Mouse (Mus musculus) stomach, embryonic 14.5 days (tissue): Measurements from ENCODE around the gene Cmtm2a. TPM values are rescaled to one million over a fixed set of nuclear protein-coding genes. Genes with fewer than 3 reads are reported as not detected.

Experiments
- ATAC-seq: fragments of 200-750 bp; cut with Nextera tagmentation; 2 replicates; pipeline ENCODE4 v1.8.0; 2017; ENCODE audit warnings: low read depth, moderate TSS enrichment; ENCODE audit not compliant: insufficient number of reproducible peaks, insufficient read depth, low FRiP score
- H3K27ac ChIP-seq: fragments of 300-500 bp; sonication (generic); 2 replicates; pipeline ENCODE4 v1.5.1; 2014; ENCODE audit warnings: mild to moderate bottlenecking, low read length, moderate library complexity, mixed read lengths
- H3K27me3 ChIP-seq: fragments of 300-500 bp; sonication (generic); 2 replicates; pipeline ENCODE4 v1.6.1; 2014; ENCODE audit warnings: low read length, control low read depth, mixed read lengths; ENCODE audit not compliant: control insufficient read depth, insufficient read depth
- H3K36me3 ChIP-seq: fragments of 300-500 bp; sonication (generic); 2 replicates; pipeline ENCODE4 v1.6.1; 2014; ENCODE audit warnings: mild to moderate bottlenecking, control low read depth, low read length, moderate library complexity, mixed read lengths; ENCODE audit not compliant: control insufficient read depth, insufficient read depth
- H3K4me1 ChIP-seq: fragments of 300-500 bp; sonication (generic); 2 replicates; pipeline ENCODE4 v1.6.1; 2014; ENCODE audit warnings: low read length, control low read depth, mixed read lengths; ENCODE audit not compliant: control insufficient read depth, insufficient read depth
- H3K4me2 ChIP-seq: fragments of 300-500 bp; sonication (generic); replicated peaks from 2 replicates; pipeline ENCODE4 v1.6.1; 2014; ENCODE audit warnings: low read depth, low read length, control low read depth
- H3K4me3 ChIP-seq: fragments of 300-500 bp; sonication (generic); 2 replicates; pipeline ENCODE4 v1.5.1; 2014; ENCODE audit warnings: low read depth, low read length, control low read depth
- H3K9ac ChIP-seq: fragments of 300-500 bp; sonication (generic); replicated peaks from 2 replicates; pipeline ENCODE4 v1.6.1; 2014; ENCODE audit warnings: low read depth, mild to moderate bottlenecking, control low read depth, low read length, moderate library complexity, mixed read lengths
- H3K9me3 ChIP-seq: fragments of 300-500 bp; sonication (generic); 2 replicates; pipeline ENCODE4 v1.6.1; 2016; ENCODE audit warnings: low read depth, low read length, control low read depth; ENCODE audit not compliant: control insufficient read depth
- WGBS: fragments of 180-500 bp; shearing (Covaris S2); extraction: QIAGEN DNeasy Blood & Tissue Kit; methylation state at CpG from one replicate; pipeline ENCODE4 v1.1.7; 2014; 5-methylcytosine and 5-hydroxymethylcytosine counted together
- polyA plus RNA-seq: library from polyadenylated mRNA; unstranded; fragments of >200 nt; fragmentation: Nextera tagmentation; extraction: Ambion mirVana; gene quantifications from 2 replicates; pipeline ENCODE4 v1.2.1, GENCODE M21; 2014

The Cmtm2a gene
- polyA plus RNA-seq, 1 experiment from 2014 or later: not detected

GRCm38 (mm10) chr8:104247054-104247907 is 45.7 kb downstream of the Cmtm2a start:
- Histone ChIP-seq H3K9ac (peak overlapping the region; percentile 61; the same call in 1 of the 2 replicates), H3K4me3 (peak overlapping the region; percentile 87), H3K36me3 (peaks cover 5% of the 10 kb centered on the region; the same call in 1 of the 2 replicates), H3K4me1 (peaks cover 9% of the 10 kb centered on the region), H3K27ac (no peak overlapping the region), H3K27me3 (no peaks in the 10 kb centered on the region), H3K4me2 (peak overlapping the region; percentile 76), H3K9me3 (no peaks in the 10 kb centered on the region)
- WGBS: 64% methylated on average over 22 of the region's 22 CpGs
- no peak for ATAC-seq

- no peak for ATAC-seq
- H3K36me3 ChIP-seq: peaks cover 5% of the 10 kb centered on the region; the same call in 1 of the 2 replicates
- H3K4me1 ChIP-seq: peaks cover 9% of the 10 kb centered on the region
- 79% methylated on average over 4 of the region's 4 CpGs for WGBS
- H3K9me3 ChIP-seq: no peaks in the 10 kb centered on the region
- H3K4me3 ChIP-seq: no peak overlapping the region
- H3K9ac ChIP-seq: no peak overlapping the region
- no peak overlapping the region for H3K27ac ChIP-seq
- H3K4me2 ChIP-seq: no peak overlapping the region
- no peaks in the 10 kb centered on the region for H3K27me3 ChIP-seq
Measured at GRCm38 (mm10) chr8:104246621-104247020, 46.4 kb downstream of the Cmtm2a start.

GRCm38 (mm10) chr8:104242038-104242644 is 50.8 kb downstream of the Cmtm2a start:
- no peak for ATAC-seq
- WGBS: 79% methylated on average over 12 of the region's 12 CpGs
- Histone ChIP-seq H3K9me3 (no peaks in the 10 kb centered on the region), H3K4me1 (0 out of 2 replicates have a peak, but pooled peaks cover 4% of the 10 kb centered on the region), H3K27ac (no peak overlapping the region), H3K9ac (no peak overlapping the region), H3K36me3 (peaks cover 42% of the 10 kb centered on the region), H3K4me3 (no peak overlapping the region), H3K4me2 (no peak overlapping the region), H3K27me3 (no peaks in the 10 kb centered on the region)

- 83% methylated on average over 10 of the region's 10 CpGs for WGBS
Measured at GRCm38 (mm10) chr8:104239418-104239861, 53.5 kb downstream of the Cmtm2a start.

DNA sequence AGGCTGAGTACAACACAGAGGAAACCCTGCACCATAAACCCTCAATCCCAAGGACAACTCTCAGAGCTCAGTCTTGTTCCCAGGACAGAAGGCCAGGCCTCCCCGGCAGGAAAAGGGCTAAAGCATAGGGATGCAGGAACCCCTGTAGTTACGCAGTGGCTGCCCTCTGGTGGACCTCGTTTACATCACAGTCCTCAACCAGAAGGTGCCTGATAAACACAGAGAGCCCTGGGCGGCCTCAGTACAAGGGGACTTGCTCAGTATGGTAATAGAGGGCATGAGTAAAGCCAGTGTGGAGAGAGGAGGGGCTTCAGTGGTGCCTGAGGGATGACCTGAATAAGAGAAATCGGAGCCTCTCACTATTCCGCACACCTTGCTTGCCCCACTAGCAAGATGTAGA is 58.4 kb downstream of the Cmtm2a start:
- peaks cover 56% of the 10 kb centered on the region for H3K36me3 ChIP-seq
- H3K9ac ChIP-seq: no peak overlapping the region
- H3K27ac ChIP-seq: no peak overlapping the region
- H3K4me1 ChIP-seq: no peaks in the 10 kb centered on the region
- no peak overlapping the region for H3K4me3 ChIP-seq
- H3K4me2 ChIP-seq: no peak overlapping the region
- no peaks in the 10 kb centered on the region for H3K27me3 ChIP-seq
- 44% methylated on average over 6 of the region's 6 CpGs for WGBS
- no peaks in the 10 kb centered on the region for H3K9me3 ChIP-seq
- ATAC-seq: no peak

More at GRCm38 (mm10) chr8:104239418-104239861, 53.5 kb downstream of the Cmtm2a start:
- Histone ChIP-seq H3K9me3 (no peaks in the 10 kb centered on the region), H3K4me2 (no peak overlapping the region), H3K27ac (no peak overlapping the region), H3K36me3 (peaks cover 54% of the 10 kb centered on the region), H3K9ac (no peak overlapping the region), H3K4me1 (no peaks in the 10 kb centered on the region), H3K27me3 (no peaks in the 10 kb centered on the region), H3K4me3 (no peak overlapping the region)
- no peak for ATAC-seq

DNA sequence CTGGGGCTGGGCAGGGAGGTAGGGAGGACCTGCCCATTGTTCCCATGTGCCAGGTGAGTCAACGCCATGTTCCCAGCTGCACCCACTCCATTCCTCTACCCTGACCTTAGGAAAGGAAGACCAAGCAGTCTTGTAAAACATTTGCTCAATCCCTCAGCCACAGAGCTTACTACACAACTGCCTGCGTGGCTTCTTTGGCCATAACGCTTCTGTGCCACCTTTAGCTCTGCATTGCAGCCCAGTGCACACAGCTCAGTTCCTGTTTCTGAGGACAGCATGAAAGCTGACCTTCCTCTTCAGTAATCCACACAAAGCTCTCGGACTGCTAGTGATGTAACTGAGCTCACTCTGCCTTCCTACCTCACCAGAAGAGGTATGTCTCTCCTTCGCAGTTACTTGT is 60.1 kb downstream of the Cmtm2a start:
- no peaks in the 10 kb centered on the region for H3K4me1 ChIP-seq
- no peak overlapping the region for H3K4me3 ChIP-seq
- no peaks in the 10 kb centered on the region for H3K27me3 ChIP-seq
- H3K9ac ChIP-seq: no peak overlapping the region
- no peak for ATAC-seq
- H3K9me3 ChIP-seq: no peaks in the 10 kb centered on the region
- no peak overlapping the region for H3K27ac ChIP-seq
- WGBS: 95% methylated on average over 5 of the region's 5 CpGs
- H3K4me2 ChIP-seq: no peak overlapping the region
- H3K36me3 ChIP-seq: peaks cover 55% of the 10 kb centered on the region

- Histone ChIP-seq H3K4me3 (no peak overlapping the region), H3K9me3 (no peaks in the 10 kb centered on the region), H3K9ac (no peak overlapping the region), H3K4me2 (no peak overlapping the region), H3K36me3 (peaks cover 57% of the 10 kb centered on the region), H3K27ac (no peak overlapping the region), H3K27me3 (no peaks in the 10 kb centered on the region), H3K4me1 (no peaks in the 10 kb centered on the region)
- WGBS: 99% methylated on average over 4 of the region's 4 CpGs
- ATAC-seq: no peak
Measured at GRCm38 (mm10) chr8:104232039-104232438, 60.9 kb downstream of the Cmtm2a start.
